Mouse (Mus musculus) stomach, embryonic 14.5 days (tissue): ENCODE results near the gene Erc2. TPM values are rescaled to one million over a fixed set of nuclear protein-coding genes. Genes with fewer than 3 reads are reported as not detected.

Source experiments
- ATAC-seq: fragments of 200-750 bp; cut with Nextera tagmentation; 2 replicates; pipeline ENCODE4 v1.8.0; 2017; ENCODE audit warnings: low read depth, moderate TSS enrichment; ENCODE audit not compliant: insufficient number of reproducible peaks, insufficient read depth, low FRiP score
- H3K27ac ChIP-seq: fragments of 300-500 bp; sonication (generic); 2 replicates; pipeline ENCODE4 v1.5.1; 2014; ENCODE audit warnings: mild to moderate bottlenecking, low read length, moderate library complexity, mixed read lengths
- H3K27me3 ChIP-seq: fragments of 300-500 bp; sonication (generic); 2 replicates; pipeline ENCODE4 v1.6.1; 2014; ENCODE audit warnings: low read length, control low read depth, mixed read lengths; ENCODE audit not compliant: control insufficient read depth, insufficient read depth
- H3K36me3 ChIP-seq: fragments of 300-500 bp; sonication (generic); 2 replicates; pipeline ENCODE4 v1.6.1; 2014; ENCODE audit warnings: mild to moderate bottlenecking, control low read depth, low read length, moderate library complexity, mixed read lengths; ENCODE audit not compliant: control insufficient read depth, insufficient read depth
- H3K4me1 ChIP-seq: fragments of 300-500 bp; sonication (generic); 2 replicates; pipeline ENCODE4 v1.6.1; 2014; ENCODE audit warnings: low read length, control low read depth, mixed read lengths; ENCODE audit not compliant: control insufficient read depth, insufficient read depth
- H3K4me2 ChIP-seq: fragments of 300-500 bp; sonication (generic); replicated peaks from 2 replicates; pipeline ENCODE4 v1.6.1; 2014; ENCODE audit warnings: low read depth, low read length, control low read depth
- H3K4me3 ChIP-seq: fragments of 300-500 bp; sonication (generic); 2 replicates; pipeline ENCODE4 v1.5.1; 2014; ENCODE audit warnings: low read depth, low read length, control low read depth
- H3K9ac ChIP-seq: fragments of 300-500 bp; sonication (generic); replicated peaks from 2 replicates; pipeline ENCODE4 v1.6.1; 2014; ENCODE audit warnings: low read depth, mild to moderate bottlenecking, control low read depth, low read length, moderate library complexity, mixed read lengths
- H3K9me3 ChIP-seq: fragments of 300-500 bp; sonication (generic); 2 replicates; pipeline ENCODE4 v1.6.1; 2016; ENCODE audit warnings: low read depth, low read length, control low read depth; ENCODE audit not compliant: control insufficient read depth
- WGBS: fragments of 180-500 bp; shearing (Covaris S2); extraction: QIAGEN DNeasy Blood & Tissue Kit; methylation state at CpG from one replicate; pipeline ENCODE4 v1.1.7; 2014; 5-methylcytosine and 5-hydroxymethylcytosine counted together
- polyA plus RNA-seq: library from polyadenylated mRNA; unstranded; fragments of >200 nt; fragmentation: Nextera tagmentation; extraction: Ambion mirVana; gene quantifications from 2 replicates; pipeline ENCODE4 v1.2.1, GENCODE M21; 2014

The Erc2 gene
- polyA plus RNA-seq, 1 experiment from 2014 or later = 7.7 TPM

- WGBS = 76% methylated on average over 6 of the region's 6 CpGs
- H3K27ac ChIP-seq = no peak overlapping the region
Observed at GRCm38 (mm10) chr14:27837601-27838105, 215.4 kb downstream of the Erc2 start.

GRCm38 (mm10) chr14:27840120-27840519 is 217.9 kb downstream of the Erc2 start:
- Histone ChIP-seq H3K36me3 (no peaks in the 10 kb centered on the region), H3K9ac (no peak overlapping the region), H3K4me1 (no peaks in the 10 kb centered on the region), H3K27ac (no peak overlapping the region), H3K9me3 (no peaks in the 10 kb centered on the region), H3K27me3 (no peaks in the 10 kb centered on the region), H3K4me3 (no peak overlapping the region), H3K4me2 (no peak overlapping the region)
- no peak for ATAC-seq
- 77% methylated on average over 1 of the region's 1 CpGs for WGBS

More at GRCm38 (mm10) chr14:27837601-27838105, 215.4 kb downstream of the Erc2 start:
- Histone ChIP-seq H3K27me3 (no peaks in the 10 kb centered on the region), H3K36me3 (no peaks in the 10 kb centered on the region), H3K9me3 (no peaks in the 10 kb centered on the region), H3K9ac (no peak overlapping the region), H3K4me3 (no peak overlapping the region), H3K4me1 (no peaks in the 10 kb centered on the region), H3K4me2 (no peak overlapping the region)
- ATAC-seq = no peak

- H3K4me2 ChIP-seq = no peak overlapping the region
- ATAC-seq = peak; percentile 42; the same call in 1 of the 2 replicates
- no peaks in the 10 kb centered on the region for H3K4me1 ChIP-seq
- no peak overlapping the region for H3K27ac ChIP-seq
- WGBS = 36% methylated on average over 2 of the region's 2 CpGs
- no peak overlapping the region for H3K9ac ChIP-seq
- no peak overlapping the region for H3K4me3 ChIP-seq
- H3K36me3 ChIP-seq = no peaks in the 10 kb centered on the region
- H3K27me3 ChIP-seq = no peaks in the 10 kb centered on the region
- H3K9me3 ChIP-seq = no peaks in the 10 kb centered on the region
Observed at GRCm38 (mm10) chr14:27846875-27847274, 224.6 kb downstream of the Erc2 start.

- H3K9ac ChIP-seq = no peak overlapping the region
- no peak for ATAC-seq
- H3K4me3 ChIP-seq = no peak overlapping the region
- no peaks in the 10 kb centered on the region for H3K4me1 ChIP-seq
- no peaks in the 10 kb centered on the region for H3K27me3 ChIP-seq
- no peak overlapping the region for H3K4me2 ChIP-seq
- WGBS = 78% methylated on average over 3 of the region's 3 CpGs
- H3K36me3 ChIP-seq = no peaks in the 10 kb centered on the region
- H3K27ac ChIP-seq = no peak overlapping the region
- H3K9me3 ChIP-seq = no peaks in the 10 kb centered on the region
Observed at GRCm38 (mm10) chr14:27847291-27847690, 225.1 kb downstream of the Erc2 start.

GRCm38 (mm10) chr14:27851231-27851630 is 229.0 kb downstream of the Erc2 start:
- Histone ChIP-seq H3K4me2 (no peak overlapping the region), H3K9ac (no peak overlapping the region), H3K9me3 (no peaks in the 10 kb centered on the region), H3K27me3 (no peaks in the 10 kb centered on the region), H3K27ac (no peak overlapping the region), H3K4me3 (no peak overlapping the region), H3K36me3 (no peaks in the 10 kb centered on the region), H3K4me1 (no peaks in the 10 kb centered on the region)
- ATAC-seq = no peak
- WGBS = 78% methylated on average over 2 of the region's 2 CpGs

- Histone ChIP-seq H3K9ac (no peak overlapping the region), H3K36me3 (no peaks in the 10 kb centered on the region), H3K4me2 (no peak overlapping the region), H3K27ac (no peak overlapping the region), H3K9me3 (no peaks in the 10 kb centered on the region), H3K27me3 (no peaks in the 10 kb centered on the region), H3K4me3 (no peak overlapping the region), H3K4me1 (no peaks in the 10 kb centered on the region)
- 86% methylated on average over 6 of the region's 6 CpGs for WGBS
- no peak for ATAC-seq
Observed at GRCm38 (mm10) chr14:27852606-27853005, 230.4 kb downstream of the Erc2 start.

GRCm38 (mm10) chr14:27860371-27861046 is 238.3 kb downstream of the Erc2 start:
- Histone ChIP-seq H3K27me3 (no peaks in the 10 kb centered on the region), H3K27ac (no peak overlapping the region), H3K9ac (no peak overlapping the region), H3K4me2 (no peak overlapping the region), H3K9me3 (no peaks in the 10 kb centered on the region), H3K4me1 (no peaks in the 10 kb centered on the region), H3K36me3 (no peaks in the 10 kb centered on the region), H3K4me3 (no peak overlapping the region)
- 79% methylated on average over 6 of the region's 6 CpGs for WGBS
- ATAC-seq = no peak

- H3K27me3 ChIP-seq = no peaks in the 10 kb centered on the region
- no peak overlapping the region for H3K4me3 ChIP-seq
- no peak overlapping the region for H3K4me2 ChIP-seq
- no peaks in the 10 kb centered on the region for H3K36me3 ChIP-seq
- H3K9me3 ChIP-seq = no peaks in the 10 kb centered on the region
- no peaks in the 10 kb centered on the region for H3K4me1 ChIP-seq
- H3K27ac ChIP-seq = no peak overlapping the region
- ATAC-seq = no peak
- H3K9ac ChIP-seq = no peak overlapping the region
Observed at GRCm38 (mm10) chr14:27862299-27862698, 240.1 kb downstream of the Erc2 start.

GRCm38 (mm10) chr14:27867386-27867785 is 245.2 kb downstream of the Erc2 start:
- ATAC-seq = no peak
- no peaks in the 10 kb centered on the region for H3K36me3 ChIP-seq
- no peaks in the 10 kb centered on the region for H3K27me3 ChIP-seq
- no peak overlapping the region for H3K4me3 ChIP-seq
- H3K4me1 ChIP-seq = no peaks in the 10 kb centered on the region
- no peak overlapping the region for H3K4me2 ChIP-seq
- no peaks in the 10 kb centered on the region for H3K9me3 ChIP-seq
- no peak overlapping the region for H3K27ac ChIP-seq
- H3K9ac ChIP-seq = no peak overlapping the region
